In genomic region chr10:126972988-126973387, GRCm38 (mm10) we compare ENCODE assay signal across 14 mouse cellular contexts. TPM values are rescaled to one million over a fixed set of nuclear protein-coding genes. Genes with fewer than 3 reads are reported as not detected.
DNase-seq lines count a peak whose midpoint lies in the region; ATAC-seq and TF ChIP-seq lines count a peak whose summit lies in the region.
"Had no signal": no experiment of that assay in that cellular context is flagged by ENCODE, and none has a peak within 500 bp of the region (broad histone marks: within the 10 kb centered on the region; RNA-seq: fewer than 3 reads in every experiment).

No protein-coding gene starts in this region.

- H3K9ac ChIP-seq in heart, embryonic 16.5 days (ENCODE audit: low read length) = peak overlapping the region; percentile 47
- H3K9ac ChIP-seq in ES-Bruce4 (ENCODE audit: low read depth, poor library complexity, severe bottlenecking) = 0 out of 2 replicates have a peak overlapping the region, but pooled peaks have one; percentile 2
- H3K9ac ChIP-seq in limb, embryonic 12.5 days (replicated peaks) = 0 out of 2 replicates have a peak overlapping the region, but pooled peaks have one; percentile 23
- H3K9ac ChIP-seq: forebrain, embryonic 13.5 days had no signal

- TF ChIP-seq EP300 in ES-Bruce4 (IDR thresholded peaks at IDR 0.05; ENCODE audit: insufficient read depth, low read depth, low read length) = no peak

- TF ChIP-seq POLR2A in ES-Bruce4 (IDR thresholded peaks at IDR 0.05; ENCODE audit: insufficient read depth, low read length) = no peak

- no peaks in the 10 kb centered on the region for H3K9me3 ChIP-seq in heart, embryonic 16.5 days (replicated peaks; ENCODE audit: control insufficient read depth, low read length)
- no peaks in the 10 kb centered on the region for H3K9me3 ChIP-seq in ES-Bruce4 (replicated peaks; ENCODE audit: control insufficient read depth, insufficient read depth, low read length, poor library complexity, severe bottlenecking)
- no peaks in the 10 kb centered on the region for H3K9me3 ChIP-seq in limb, embryonic 12.5 days
- H3K9me3 ChIP-seq: forebrain, embryonic 13.5 days had no signal

- TF ChIP-seq CTCF in ES-Bruce4 (IDR thresholded peaks at IDR 0.05; ENCODE audit: low read depth, low read length) = no peak

- H3K4me2 ChIP-seq in heart, embryonic 16.5 days (ENCODE audit: low read depth, low read length) = no peak overlapping the region
- peak overlapping the region; percentile 50; the same call in 1 of the 2 replicates for H3K4me2 ChIP-seq in limb, embryonic 12.5 days
- H3K4me2 ChIP-seq: forebrain, embryonic 13.5 days had no signal

- 26% methylated on average over 7 of the region's 7 CpGs for WGBS in heart, embryonic 16.5 days
- 25% methylated on average over 7 of the region's 7 CpGs for WGBS in limb, embryonic 12.5 days

- ATAC-seq in heart, embryonic 16.5 days (replicated peaks; ENCODE audit: extremely low read depth, insufficient read depth, low FRiP score) = no peak
- ATAC-seq in limb, embryonic 12.5 days (ENCODE audit: insufficient number of reproducible peaks, insufficient read depth, low FRiP score, low TSS enrichment, low read depth) = no peak
- ATAC-seq: inflammation-experienced regulatory T-cells, adult 6 months had no signal

- no peak for DNase-seq in heart, postnatal 36 days
- DNase-seq in ZHBTc4 (ENCODE audit: low read depth, low spot score) = peak; percentile 57
- no peak for DNase-seq in thymus, postnatal 25 days
- no peak for DNase-seq in cerebellum, adult 9-10 months
- DNase-seq: cerebellum, postnatal 36 days; gastrocnemius, postnatal 14 days; layer of hippocampus, adult 9-11 months; liver; spleen, adult 18-20 months had no signal

- peak overlapping the region; percentile 87 for H3K27ac ChIP-seq in heart, embryonic 16.5 days (ENCODE audit: low read length)
- H3K27ac ChIP-seq in ES-Bruce4 (ENCODE audit: insufficient read depth, low read length) = peak overlapping the region; percentile 83
- H3K27ac ChIP-seq in limb, embryonic 12.5 days = peak overlapping the region; percentile 85
- H3K27ac ChIP-seq: forebrain, embryonic 13.5 days had no signal

- intact Hi-C loops in heart, postnatal 36 days (cut with DNase I) = loop anchor here (2.0 kb wide), 1 partner anchor 16 kb away; no protein-coding TSS in a partner anchor

- no peaks in the 10 kb centered on the region for H3K27me3 ChIP-seq in heart, embryonic 16.5 days (ENCODE audit: control insufficient read depth, insufficient read depth, low read length)
- H3K27me3 ChIP-seq in ES-Bruce4 (ENCODE audit: control insufficient read depth, insufficient read depth, low read length, poor library complexity, severe bottlenecking) = no peaks in the 10 kb centered on the region
- no peaks in the 10 kb centered on the region for H3K27me3 ChIP-seq in limb, embryonic 12.5 days
- H3K27me3 ChIP-seq: forebrain, embryonic 13.5 days had no signal

- no peak overlapping the region for H3K4me3 ChIP-seq in heart, embryonic 16.5 days (ENCODE audit: low read length)
- no peak overlapping the region for H3K4me3 ChIP-seq in ES-Bruce4 (ENCODE audit: low read depth, low read length)
- no peak overlapping the region for H3K4me3 ChIP-seq in limb, embryonic 12.5 days (replicated peaks)
- H3K4me3 ChIP-seq: forebrain, embryonic 13.5 days had no signal

- H3K4me1 ChIP-seq in heart, embryonic 16.5 days (ENCODE audit: control insufficient read depth, insufficient read depth, low read length) = peaks cover 27% of the 10 kb centered on the region
- peaks cover 2% of the 10 kb centered on the region for H3K4me1 ChIP-seq in ES-Bruce4 (ENCODE audit: control insufficient read depth, insufficient read depth, low read length)
- peaks cover 33% of the 10 kb centered on the region for H3K4me1 ChIP-seq in limb, embryonic 12.5 days (replicated peaks)

- no peaks in the 10 kb centered on the region for H3K36me3 ChIP-seq in heart, embryonic 16.5 days (ENCODE audit: control insufficient read depth, insufficient read depth)
- no peaks in the 10 kb centered on the region for H3K36me3 ChIP-seq in ES-Bruce4 (ENCODE audit: control insufficient read depth, insufficient read depth, low read length, poor library complexity, severe bottlenecking)
- no peaks in the 10 kb centered on the region for H3K36me3 ChIP-seq in limb, embryonic 12.5 days

RNA-seq across cellular contexts. Expression of gene Ctdsp2, which starts 5.5 kb away (rescaled TPM):
- 38.2 and 41.8 TPM in 2 replicates for polyA plus RNA-seq in heart, embryonic 16.5 days (2015; fragmentation: Nextera tagmentation; extraction: Ambion mirVana)
- 100 to 1,000 TPM; 131 to 136 TPM for total RNA-seq in heart, postnatal 36 days (2021)
- polyA plus RNA-seq in ES-Bruce4 (2011; ENCODE audit: insufficient read depth, insufficient read length, low read depth, missing spikeins) = 60.9 and 62.0 TPM in 2 replicates
- polyA plus RNA-seq in limb, embryonic 12.5 days (2016; fragmentation: Nextera tagmentation; extraction: Ambion mirVana) = 74.6 and 89.2 TPM in 2 replicates

RNA-seq across cellular contexts. Expression of gene Avil, which starts 27.5 kb away (rescaled TPM):
- polyA plus RNA-seq in heart, embryonic 16.5 days (2015; fragmentation: Nextera tagmentation; extraction: Ambion mirVana) = 0.27 and 0.84 TPM in 2 replicates
- under 1 TPM; 0.35 to 0.80 TPM for total RNA-seq in heart, postnatal 36 days (2021)
- 0.19 and 0.78 TPM in 2 replicates for polyA plus RNA-seq in ES-Bruce4 (2011; ENCODE audit: insufficient read depth, insufficient read length, low read depth, missing spikeins)
- 0.15 and 1.1 TPM in 2 replicates for polyA plus RNA-seq in limb, embryonic 12.5 days (2016; fragmentation: Nextera tagmentation; extraction: Ambion mirVana)

RNA-seq across cellular contexts. Expression of gene Tsfm, which starts 57.7 kb away (rescaled TPM):
- polyA plus RNA-seq in heart, embryonic 16.5 days (2015; fragmentation: Nextera tagmentation; extraction: Ambion mirVana) = 89.3 and 93.4 TPM in 2 replicates
- total RNA-seq in heart, postnatal 36 days (2021) = 10 to 100 TPM; 56.1 to 62.2 TPM
- polyA plus RNA-seq in ES-Bruce4 (2011; ENCODE audit: insufficient read depth, insufficient read length, low read depth, missing spikeins) = 40.6 and 47.9 TPM in 2 replicates
- polyA plus RNA-seq in limb, embryonic 12.5 days (2016; fragmentation: Nextera tagmentation; extraction: Ambion mirVana) = 85.2 and 99.1 TPM in 2 replicates
